In the genomic region with DNA sequence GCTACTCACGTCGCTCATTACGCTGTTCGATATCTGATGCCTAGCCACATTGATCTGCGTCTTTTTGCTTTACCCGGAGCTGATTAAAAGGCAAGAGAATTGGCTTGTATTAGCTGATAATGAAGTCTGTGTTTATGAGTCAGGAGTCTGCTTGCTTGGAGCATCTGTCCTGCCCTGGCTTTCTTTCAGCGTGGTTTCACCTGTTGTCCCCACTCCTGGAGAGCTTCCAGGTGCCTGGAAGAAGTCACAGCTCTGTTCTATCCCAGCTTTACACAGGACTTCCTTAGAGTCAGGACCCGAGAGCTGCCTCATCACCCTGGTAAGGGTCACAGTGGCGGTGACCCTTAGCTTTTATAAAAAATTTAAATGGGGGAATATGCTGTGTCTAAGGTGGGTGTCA, we compare ENCODE assay signal across 21 mouse cellular contexts.
DNase-seq lines count a peak whose midpoint lies in the region; ATAC-seq and TF ChIP-seq lines count a peak whose summit lies in the region.
"Had no signal": no experiment of that assay in that cellular context is flagged by ENCODE, and none has a peak within 500 bp of the region (broad histone marks: within the 10 kb centered on the region; RNA-seq: fewer than 3 reads in every experiment).

No protein-coding gene starts in this region.

- 67% methylated on average over 9 of the region's 9 CpGs for WGBS in cerebellum, adult 2 months
- 86% methylated on average over 9 of the region's 9 CpGs for WGBS in heart, embryonic 10.5 days
- WGBS in heart, embryonic 12.5 days = 77% methylated on average over 9 of the region's 9 CpGs

- ATAC-seq in heart, embryonic 12.5 days (ENCODE audit: insufficient number of reproducible peaks, low FRiP score) = no peak
- ATAC-seq: forebrain, embryonic 14.5 days; forebrain, embryonic 16.5 days had no signal

- no peaks in the 10 kb centered on the region for H3K27me3 ChIP-seq in cerebellum, adult 2 months (ENCODE audit: control insufficient read depth, insufficient read depth, low read length)
- no peaks in the 10 kb centered on the region for H3K27me3 ChIP-seq in heart, embryonic 10.5 days (ENCODE audit: insufficient read depth, poor library complexity, severe bottlenecking)
- no peaks in the 10 kb centered on the region for H3K27me3 ChIP-seq in heart, embryonic 12.5 days (replicated peaks)
- H3K27me3 ChIP-seq: forebrain, embryonic 12.5 days had no signal

- no peaks in the 10 kb centered on the region for H3K4me1 ChIP-seq in cerebellum, adult 2 months (ENCODE audit: control insufficient read depth, insufficient read depth, low read length)
- H3K4me1 ChIP-seq in heart, embryonic 10.5 days = 0 out of 2 replicates have a peak, but pooled peaks cover 3% of the 10 kb centered on the region
- no peaks in the 10 kb centered on the region for H3K4me1 ChIP-seq in heart, embryonic 12.5 days (replicated peaks)
- H3K4me1 ChIP-seq: embryonic facial prominence, embryonic 13.5 days; embryonic facial prominence, embryonic 15.5 days; forebrain, embryonic 10.5 days; forebrain, embryonic 12.5 days had no signal

- no peak for TF ChIP-seq POLR2A in cerebellum, adult 2 months (IDR thresholded peaks at IDR 0.05; ENCODE audit: borderline replicate concordance, insufficient read depth, low read length)

- no peaks in the 10 kb centered on the region for H3K36me3 ChIP-seq in heart, embryonic 10.5 days
- no peaks in the 10 kb centered on the region for H3K36me3 ChIP-seq in heart, embryonic 12.5 days
- H3K36me3 ChIP-seq: embryonic facial prominence, embryonic 13.5 days; embryonic facial prominence, embryonic 15.5 days; forebrain, embryonic 10.5 days; forebrain, embryonic 12.5 days had no signal

- no peak overlapping the region for H3K4me2 ChIP-seq in heart, embryonic 12.5 days
- H3K4me2 ChIP-seq: embryonic facial prominence, embryonic 13.5 days; embryonic facial prominence, embryonic 15.5 days; forebrain, embryonic 12.5 days had no signal

- no peak for TF ChIP-seq CTCF in cerebellum, adult 2 months (IDR thresholded peaks at IDR 0.05; ENCODE audit: borderline replicate concordance, insufficient read depth, low read depth, low read length)

- no peak overlapping the region for H3K27ac ChIP-seq in cerebellum, adult 2 months (ENCODE audit: insufficient read depth, low read length)
- H3K27ac ChIP-seq in heart, embryonic 10.5 days = no peak overlapping the region
- no peak overlapping the region for H3K27ac ChIP-seq in heart, embryonic 12.5 days (ENCODE audit: poor library complexity, severe bottlenecking)
- H3K27ac ChIP-seq: embryonic facial prominence, embryonic 13.5 days; embryonic facial prominence, embryonic 15.5 days; forebrain, embryonic 10.5 days; forebrain, embryonic 12.5 days had no signal

- peak; percentile 4 for DNase-seq in adrenal gland, adult 2 months
- DNase-seq in adrenal gland, postnatal 4 days (ENCODE audit: low spot score in 2 of 2) = no peak
- peak; percentile 32 to 34 for DNase-seq in cerebellum, postnatal 10 days
- DNase-seq in cerebellum, adult 2 months = no peak
- DNase-seq in heart, embryonic 10.5 days (ENCODE audit: low spot score) = peak; percentile 56
- DNase-seq: adrenal gland, postnatal 10 days; adrenal gland, postnatal 25 days; cerebellum, adult 11 months; cerebellum, adult 18-20 months; cerebellum, adult 9-10 months; cerebellum, postnatal 14 days; cerebellum, postnatal 36 days; embryo, embryonic 11 days had no signal

- no peak overlapping the region for H3K9ac ChIP-seq in heart, embryonic 12.5 days
- H3K9ac ChIP-seq: embryonic facial prominence, embryonic 13.5 days; embryonic facial prominence, embryonic 15.5 days; forebrain, embryonic 12.5 days had no signal

- H3K9me3 ChIP-seq in heart, embryonic 10.5 days = no peaks in the 10 kb centered on the region
- no peaks in the 10 kb centered on the region for H3K9me3 ChIP-seq in heart, embryonic 12.5 days (replicated peaks)
- H3K9me3 ChIP-seq: embryonic facial prominence, embryonic 13.5 days; embryonic facial prominence, embryonic 15.5 days; forebrain, embryonic 10.5 days; forebrain, embryonic 12.5 days had no signal

- H3K4me3 ChIP-seq in cerebellum, adult 2 months (replicated peaks; ENCODE audit: insufficient read depth, low read depth, low read length) = no peak overlapping the region
- no peak overlapping the region for H3K4me3 ChIP-seq in heart, embryonic 10.5 days
- H3K4me3 ChIP-seq in heart, embryonic 12.5 days = no peak overlapping the region
- H3K4me3 ChIP-seq: embryonic facial prominence, embryonic 13.5 days; embryonic facial prominence, embryonic 15.5 days; erythroblast, embryonic 14.5 days; forebrain, embryonic 10.5 days; forebrain, embryonic 12.5 days had no signal

Comparison
In these comparisons a context has a peak if more than half of its experiments do, and no peak if none do; other contexts are left out.
1. DNase-seq: peak in adrenal gland, adult 2 months (single experiment), cerebellum, postnatal 10 days (2 of 2) and heart, embryonic 10.5 days (single experiment); none in adrenal gland, postnatal 4 days (0 of 2) and cerebellum, adult 2 months (0 of 2).